ENCODE assay signal across 7 mouse cellular contexts in genomic region chr10:127675859-127676398, GRCm38 (mm10). TPM values are rescaled to one million over a fixed set of nuclear protein-coding genes. Genes with fewer than 3 reads are reported as not detected.
DNase-seq lines count a peak whose midpoint lies in the region; ATAC-seq and TF ChIP-seq lines count a peak whose summit lies in the region.

No protein-coding gene starts in this region.

- TF ChIP-seq POLR2A in embryonic fibroblast, embryonic 13.5 days (IDR thresholded peaks at IDR 0.05; ENCODE audit: low read depth, low read length), result no peak
- TF ChIP-seq POLR2A in small intestine, adult 2 months (IDR thresholded peaks at IDR 0.05; ENCODE audit: low read depth, low read length), result no peak

- WGBS in lung, embryonic 15.5 days, result 43% methylated on average over 5 of the region's 5 CpGs
- 50% methylated on average over 5 of the region's 5 CpGs for WGBS in limb, embryonic 10.5 days
- WGBS in small intestine, adult 2 months, result 36% methylated on average over 5 of the region's 5 CpGs

- ATAC-seq in lung, embryonic 15.5 days (ENCODE audit: borderline replicate concordance, extremely low read depth, low FRiP score, low TSS enrichment), result no peak
- ATAC-seq in megakaryocyte-erythroid progenitor cell, adult 5-6 weeks (replicated peaks; ENCODE audit: low FRiP score, low TSS enrichment, poor library complexity, severe bottlenecking), result no peak

- H3K9me3 ChIP-seq in lung, embryonic 15.5 days, result no peaks in the 10 kb centered on the region
- H3K9me3 ChIP-seq in limb, embryonic 10.5 days (replicated peaks), result no peaks in the 10 kb centered on the region

- peaks cover 20% of the 10 kb centered on the region for H3K4me1 ChIP-seq in lung, embryonic 15.5 days
- H3K4me1 ChIP-seq in embryonic fibroblast, embryonic 13.5 days (ENCODE audit: control insufficient read depth, insufficient read depth, low read length), result no peaks in the 10 kb centered on the region
- peaks cover 10% of the 10 kb centered on the region; the same call in 1 of the 2 replicates for H3K4me1 ChIP-seq in limb, embryonic 10.5 days
- 0 out of 2 replicates have a peak, but pooled peaks cover 3% of the 10 kb centered on the region for H3K4me1 ChIP-seq in small intestine, adult 2 months (ENCODE audit: control insufficient read depth, insufficient read depth, insufficient read length, low read length)

- no peak for DNase-seq in lung, postnatal 14 days
- no peak for DNase-seq in limb, embryonic 10.5 days (ENCODE audit: low spot score)
- no peak for DNase-seq in layer of hippocampus, adult 9-10 months (ENCODE audit: low spot score)

- H3K9ac ChIP-seq in lung, embryonic 15.5 days, result peak overlapping the region; percentile 38; the same call in 1 of the 2 replicates

- no peaks in the 10 kb centered on the region for H3K36me3 ChIP-seq in lung, embryonic 15.5 days
- H3K36me3 ChIP-seq in limb, embryonic 10.5 days, result peaks cover 1% of the 10 kb centered on the region; the same call in 1 of the 2 replicates
- H3K36me3 ChIP-seq in small intestine, adult 2 months (ENCODE audit: control insufficient read depth, insufficient read depth, low read length), result no peaks in the 10 kb centered on the region

- H3K4me3 ChIP-seq in lung, embryonic 15.5 days, result peak overlapping the region; percentile 91
- peak overlapping the region; percentile 87; the same call in 1 of the 2 replicates for H3K4me3 ChIP-seq in embryonic fibroblast, embryonic 13.5 days (ENCODE audit: insufficient read depth, low read length)
- peak overlapping the region; percentile 75 for H3K4me3 ChIP-seq in limb, embryonic 10.5 days
- no peak overlapping the region for H3K4me3 ChIP-seq in small intestine, adult 2 months (ENCODE audit: low read depth, low read length)

- no peaks in the 10 kb centered on the region for H3K27me3 ChIP-seq in lung, embryonic 15.5 days
- no peaks in the 10 kb centered on the region for H3K27me3 ChIP-seq in limb, embryonic 10.5 days (ENCODE audit: low read depth, poor library complexity, severe bottlenecking)
- no peaks in the 10 kb centered on the region for H3K27me3 ChIP-seq in small intestine, adult 2 months (ENCODE audit: control insufficient read depth, insufficient read depth, low read length)

- peak overlapping the region; percentile 96 for H3K4me2 ChIP-seq in lung, embryonic 15.5 days

- peak overlapping the region; percentile 79 for H3K27ac ChIP-seq in lung, embryonic 15.5 days
- peak overlapping the region; percentile 74 for H3K27ac ChIP-seq in embryonic fibroblast, embryonic 13.5 days (ENCODE audit: insufficient read depth, low read length)
- H3K27ac ChIP-seq in limb, embryonic 10.5 days, result peak overlapping the region; percentile 84
- peak overlapping the region; percentile 83; the same call in 1 of the 2 replicates for H3K27ac ChIP-seq in small intestine, adult 2 months (ENCODE audit: insufficient read depth, low read depth, low read length)

- TF ChIP-seq CTCF in embryonic fibroblast, embryonic 13.5 days (IDR thresholded peaks at IDR 0.05; ENCODE audit: borderline replicate concordance, insufficient read depth, low read length), result no peak
- TF ChIP-seq CTCF in small intestine, adult 2 months (IDR thresholded peaks at IDR 0.05; ENCODE audit: extremely low read depth, insufficient read length, insufficient replicate concordance, low read depth, low read length), result no peak

RNA-seq across cellular contexts. Expression of gene Nab2, which starts 7.6 kb away (rescaled TPM):
- polyA plus RNA-seq in lung, embryonic 15.5 days (2015; fragmentation: Nextera tagmentation; extraction: Ambion mirVana), result 14.2 and 15.4 TPM in 2 replicates
- 69.7 and 77.8 TPM in 2 replicates for polyA plus RNA-seq in embryonic fibroblast, embryonic 13.5 days (2011; ENCODE audit: insufficient read length, low read depth, missing spikeins)
- polyA plus RNA-seq in limb, embryonic 10.5 days (2016; fragmentation: Nextera tagmentation; extraction: Ambion mirVana), result 13.1 and 17.4 TPM in 2 replicates
- polyA plus RNA-seq in small intestine, adult 2 months (2012; rRNA removed), result 9.4 and 31.8 TPM in 2 replicates
- total RNA-seq in megakaryocyte-erythroid progenitor cell, adult 5-6 weeks (2014; fragmentation: Nextera tagmentation), result 0.99 TPM in 1 of 2 replicates, not detected in the other
- 1.1 and 2.2 TPM in 2 replicates for total RNA-seq in megakaryocyte-erythroid progenitor cell, adult 5-6 weeks (2017)

RNA-seq across cellular contexts. Expression of gene Nemp1, which starts 9.2 kb away (rescaled TPM):
- polyA plus RNA-seq in lung, embryonic 15.5 days (2015; fragmentation: Nextera tagmentation; extraction: Ambion mirVana), result 11.8 TPM in 2 replicates
- polyA plus RNA-seq in embryonic fibroblast, embryonic 13.5 days (2011; ENCODE audit: insufficient read length, low read depth, missing spikeins), result 8.5 and 10.6 TPM in 2 replicates
- 11.9 and 12.3 TPM in 2 replicates for polyA plus RNA-seq in limb, embryonic 10.5 days (2016; fragmentation: Nextera tagmentation; extraction: Ambion mirVana)
- polyA plus RNA-seq in small intestine, adult 2 months (2012; rRNA removed), result 0.67 and 2.5 TPM in 2 replicates
- 19.4 and 22.7 TPM in 2 replicates for total RNA-seq in megakaryocyte-erythroid progenitor cell, adult 5-6 weeks (2014; fragmentation: Nextera tagmentation)
- total RNA-seq in megakaryocyte-erythroid progenitor cell, adult 5-6 weeks (2017), result 17.6 and 35.2 TPM in 2 replicates

RNA-seq across cellular contexts. Expression of gene Myo1a, which starts 29.0 kb away (rescaled TPM):
- polyA plus RNA-seq in lung, embryonic 15.5 days (2015; fragmentation: Nextera tagmentation; extraction: Ambion mirVana), result 0.20 and 0.34 TPM in 2 replicates
- 0.51 TPM in 1 of 2 replicates, not detected in the other for polyA plus RNA-seq in embryonic fibroblast, embryonic 13.5 days (2011; ENCODE audit: insufficient read length, low read depth, missing spikeins)
- polyA plus RNA-seq in limb, embryonic 10.5 days (2016; fragmentation: Nextera tagmentation; extraction: Ambion mirVana), result 0.49 and 0.78 TPM in 2 replicates
- 166 and 688 TPM in 2 replicates for polyA plus RNA-seq in small intestine, adult 2 months (2012; rRNA removed)
- total RNA-seq in megakaryocyte-erythroid progenitor cell, adult 5-6 weeks (2014; fragmentation: Nextera tagmentation), result 0.79 and 1.4 TPM in 2 replicates
- total RNA-seq in megakaryocyte-erythroid progenitor cell, adult 5-6 weeks (2017), result not detected in 2 replicates

RNA-seq across cellular contexts. Expression of gene Stat6, which starts 33.1 kb away (rescaled TPM):
- polyA plus RNA-seq in lung, embryonic 15.5 days (2015; fragmentation: Nextera tagmentation; extraction: Ambion mirVana), result 33.1 and 37.6 TPM in 2 replicates
- polyA plus RNA-seq in embryonic fibroblast, embryonic 13.5 days (2011; ENCODE audit: insufficient read length, low read depth, missing spikeins), result 55.1 and 55.8 TPM in 2 replicates
- polyA plus RNA-seq in limb, embryonic 10.5 days (2016; fragmentation: Nextera tagmentation; extraction: Ambion mirVana), result 8.4 and 9.7 TPM in 2 replicates
- 45.7 and 101 TPM in 2 replicates for polyA plus RNA-seq in small intestine, adult 2 months (2012; rRNA removed)
- 51.7 and 57.9 TPM in 2 replicates for total RNA-seq in megakaryocyte-erythroid progenitor cell, adult 5-6 weeks (2014; fragmentation: Nextera tagmentation)
- 32.2 and 35.3 TPM in 2 replicates for total RNA-seq in megakaryocyte-erythroid progenitor cell, adult 5-6 weeks (2017)

RNA-seq across cellular contexts. Expression of gene Tac2, which starts 48.3 kb away (rescaled TPM):
- polyA plus RNA-seq in lung, embryonic 15.5 days (2015; fragmentation: Nextera tagmentation; extraction: Ambion mirVana), result not detected in 2 replicates
- polyA plus RNA-seq in embryonic fibroblast, embryonic 13.5 days (2011; ENCODE audit: insufficient read length, low read depth, missing spikeins), result not detected in 2 replicates
- polyA plus RNA-seq in limb, embryonic 10.5 days (2016; fragmentation: Nextera tagmentation; extraction: Ambion mirVana), result 2.1 and 2.8 TPM in 2 replicates
- polyA plus RNA-seq in small intestine, adult 2 months (2012; rRNA removed), result 0.27 TPM in 1 of 2 replicates, not detected in the other
- 3.5 and 9.5 TPM in 2 replicates for total RNA-seq in megakaryocyte-erythroid progenitor cell, adult 5-6 weeks (2014; fragmentation: Nextera tagmentation)
- 0.91 and 2.3 TPM in 2 replicates for total RNA-seq in megakaryocyte-erythroid progenitor cell, adult 5-6 weeks (2017)

Comparison
In these comparisons a context has a peak if more than half of its experiments do, and no peak if none do; other contexts are left out.
1. RNA of gene Myo1a, which starts 29.0 kb away (polyA plus RNA-seq): 166 to 688 TPM in small intestine, adult 2 months; 0.49 to 0.78 TPM in limb, embryonic 10.5 days, 0.51 TPM in embryonic fibroblast, embryonic 13.5 days and 0.20 to 0.34 TPM in lung, embryonic 15.5 days; every median in the first group is over 10 times any median in the second.
2. Peak in every context shown above with its lines, with median percentiles within 50 percentile points of each other: H3K27ac ChIP-seq.